Mouse (Mus musculus): ENCODE measurements around the gene Pla2g4b. TPM values are rescaled to one million over a fixed set of nuclear protein-coding genes. Genes with fewer than 3 reads are reported as not detected.

Gene Pla2g4b
- total RNA-seq, 2 experiments from 2014 or later = 2.4 to 4.2 TPM

- no peak for DNase-seq (ENCODE audit: low spot score in 2 of 2)
Measured at GRCm38 (mm10) chr2:120012924-120013323, 20.3 kb upstream of the Pla2g4b start.

GRCm38 (mm10) chr2:120013831-120014486 lies 19.3 kb upstream of the Pla2g4b start:
- no peak for DNase-seq (ENCODE audit: low spot score in 2 of 2)
- intact Hi-C loops (cut with DNase I) = no loop called here

More at GRCm38 (mm10) chr2:120012924-120013323, 20.3 kb upstream of the Pla2g4b start:
- intact Hi-C loops (cut with DNase I) = no loop called here

- intact Hi-C loops (cut with DNase I) = no loop called here
- no peak for DNase-seq (ENCODE audit: low spot score in 2 of 2)
Measured at GRCm38 (mm10) chr2:120015882-120016281, 17.3 kb upstream of the Pla2g4b start.

GRCm38 (mm10) chr2:120017599-120017998 lies 15.6 kb upstream of the Pla2g4b start:
- no peak for DNase-seq (ENCODE audit: low spot score in 2 of 2)
- intact Hi-C loops (cut with DNase I) = no loop called here

GRCm38 (mm10) chr2:120024337-120024736 lies 8.9 kb upstream of the Pla2g4b start:
- DNase-seq (ENCODE audit: low spot score in 2 of 2) = no peak
- intact Hi-C loops (cut with DNase I) = no loop called here

- DNase-seq (ENCODE audit: low spot score in 2 of 2) = peak; percentile 81 to 85
- intact Hi-C loops (cut with DNase I) = loop anchor here (5.0 kb wide), 1 partner anchor 55 kb away; the partner anchor contains the start of gene Mapkbp1
Measured at GRCm38 (mm10) chr2:120026984-120027949, 6.0 kb upstream of the Pla2g4b start, which contains the start of the genes Jmjd7 and Gm28042. TSS of gene Jmjd7 (plus strand) at chr2:120027483. TSS of gene Gm28042 (plus strand) at chr2:120027493.

GRCm38 (mm10) chr2:120027950-120028331 lies 5.3 kb upstream of the Pla2g4b start:
- intact Hi-C loops (cut with DNase I) = loop anchor here (5.0 kb wide), 1 partner anchor 56 kb away; the partner anchor contains the start of gene Mapkbp1
- no peak for DNase-seq (ENCODE audit: low spot score in 2 of 2)

GRCm38 (mm10) chr2:120030380-120030779 lies 2.8 kb upstream of the Pla2g4b start:
- intact Hi-C loops (cut with DNase I) = no loop called here
- DNase-seq (ENCODE audit: low spot score in 2 of 2) = no peak

GRCm38 (mm10) chr2:120033726-120034125 lies 509 bp downstream of the Pla2g4b start:
- intact Hi-C loops (cut with DNase I) = no loop called here
- no peak for DNase-seq (ENCODE audit: low spot score in 2 of 2)

GRCm38 (mm10) chr2:120037744-120038143 lies 4.5 kb downstream of the Pla2g4b start:
- no peak for DNase-seq (ENCODE audit: low spot score in 2 of 2)
- intact Hi-C loops (cut with DNase I) = no loop called here

GRCm38 (mm10) chr2:120040991-120041390 lies 7.8 kb downstream of the Pla2g4b start:
- DNase-seq (ENCODE audit: low spot score in 2 of 2) = no peak
- intact Hi-C loops (cut with DNase I) = no loop called here

- intact Hi-C loops (cut with DNase I) = no loop called here
- peak; percentile 57 to 76 for DNase-seq (ENCODE audit: low spot score in 2 of 2)
Measured at GRCm38 (mm10) chr2:120044101-120044603, 10.9 kb downstream of the Pla2g4b start.

GRCm38 (mm10) chr2:120044676-120045075 lies 11.5 kb downstream of the Pla2g4b start:
- intact Hi-C loops (cut with DNase I) = no loop called here

GRCm38 (mm10) chr2:120046486-120047310 lies 13.5 kb downstream of the Pla2g4b start:
- peak; percentile 49 to 62 for DNase-seq (ENCODE audit: low spot score in 2 of 2)
- intact Hi-C loops (cut with DNase I) = no loop called here

More at GRCm38 (mm10) chr2:120044676-120045075, 11.5 kb downstream of the Pla2g4b start:
- DNase-seq (ENCODE audit: low spot score in 2 of 2) = no peak

GRCm38 (mm10) chr2:120048173-120048572 lies 15.0 kb downstream of the Pla2g4b start:
- intact Hi-C loops (cut with DNase I) = no loop called here
- no peak for DNase-seq (ENCODE audit: low spot score in 2 of 2)

- intact Hi-C loops (cut with DNase I) = no loop called here
- peak in 1 of 2 experiments; percentile 38 for DNase-seq (ENCODE audit: low spot score in 2 of 2)
Measured at GRCm38 (mm10) chr2:120049632-120050274, 16.5 kb downstream of the Pla2g4b start.

GRCm38 (mm10) chr2:120051405-120051804 lies 18.2 kb downstream of the Pla2g4b start:
- intact Hi-C loops (cut with DNase I) = no loop called here
- no peak for DNase-seq (ENCODE audit: low spot score in 2 of 2)

DNA sequence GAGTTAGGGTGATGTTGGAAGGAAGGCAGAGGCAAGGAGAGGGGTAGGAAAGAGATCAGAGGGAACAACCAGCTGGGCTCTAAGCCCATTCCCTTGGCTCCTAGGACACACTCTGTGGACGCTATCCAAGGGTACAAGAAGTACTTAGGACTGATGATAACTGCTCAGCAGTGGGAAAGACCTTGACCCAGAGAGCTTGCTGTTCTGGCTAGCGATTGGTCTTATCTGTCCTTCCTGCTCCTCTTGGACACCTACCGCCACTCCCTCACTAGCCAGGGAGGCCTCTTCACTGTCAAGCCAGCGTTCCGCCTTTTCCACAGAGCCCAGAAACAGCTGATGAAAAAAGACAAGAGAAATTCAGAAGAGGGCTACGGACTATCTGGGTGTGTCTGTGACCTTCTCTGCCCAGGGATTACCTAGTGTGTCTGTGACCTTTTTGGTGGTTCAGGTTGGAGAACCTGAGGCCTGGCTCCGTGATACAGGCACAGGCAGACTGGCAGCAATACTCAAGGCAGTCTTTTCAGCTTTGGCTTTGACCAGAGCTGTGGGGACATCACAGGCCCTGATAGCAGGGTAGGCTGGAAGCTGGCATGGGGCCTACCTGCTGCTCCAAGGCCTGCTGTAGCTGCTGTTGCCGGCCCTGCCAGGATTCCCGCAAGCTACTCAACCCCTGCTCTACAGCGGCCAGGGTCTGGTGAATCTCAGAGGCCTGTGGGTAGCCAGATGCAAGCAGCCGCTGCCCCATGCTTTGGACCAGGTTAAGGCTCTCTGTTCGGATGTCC lies 21.7 kb downstream of the Pla2g4b start:
- intact Hi-C loops (cut with DNase I) = no loop called here
- no peak for DNase-seq (ENCODE audit: low spot score in 2 of 2)

Measured in left cerebral cortex, postnatal 14 days (tissue).